Mouse (Mus musculus): Measurements from ENCODE around the gene Dennd2c.
"Not testable (repeated sequence)": the region's sequence is repeated elsewhere in the genome, so short reads cannot be mapped to it uniquely, and the experiment has no call there.

Gene Dennd2c

DNA sequence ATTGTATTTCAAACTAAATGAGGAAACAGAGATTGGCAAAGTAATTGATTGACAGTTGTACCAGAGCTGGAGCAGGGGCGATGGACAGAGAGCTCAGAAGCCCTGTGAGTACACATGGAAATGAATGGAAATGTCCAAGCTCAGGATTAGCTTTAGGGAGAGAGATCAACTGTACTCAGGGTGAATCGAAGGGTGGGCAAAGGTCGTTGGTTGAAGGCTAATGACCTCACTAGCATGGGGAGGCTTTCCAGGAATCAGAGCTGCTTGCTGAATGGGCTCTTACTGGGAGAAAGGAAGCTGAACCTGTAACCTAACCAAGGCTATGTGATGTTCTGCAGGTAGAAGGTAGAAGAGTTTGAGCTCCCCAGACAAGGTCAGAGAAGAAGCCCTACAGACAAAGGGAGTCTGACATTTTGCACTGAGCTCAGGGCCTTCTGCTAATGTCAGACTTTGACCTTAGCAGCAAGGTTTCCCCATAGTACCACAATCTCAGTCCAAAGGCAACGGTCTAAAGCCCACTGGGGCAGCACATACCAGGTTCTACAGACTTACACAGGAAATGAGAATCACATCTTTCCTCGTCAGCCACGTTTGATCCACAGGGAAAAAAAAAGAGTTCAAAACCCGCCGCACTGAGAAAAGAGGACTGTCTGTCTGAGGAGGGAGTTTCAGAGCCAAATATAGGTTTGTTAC is 112.3 kb downstream of the Dennd2c start:
- DNase-seq (ENCODE audit: low spot score) = no peak

DNA sequence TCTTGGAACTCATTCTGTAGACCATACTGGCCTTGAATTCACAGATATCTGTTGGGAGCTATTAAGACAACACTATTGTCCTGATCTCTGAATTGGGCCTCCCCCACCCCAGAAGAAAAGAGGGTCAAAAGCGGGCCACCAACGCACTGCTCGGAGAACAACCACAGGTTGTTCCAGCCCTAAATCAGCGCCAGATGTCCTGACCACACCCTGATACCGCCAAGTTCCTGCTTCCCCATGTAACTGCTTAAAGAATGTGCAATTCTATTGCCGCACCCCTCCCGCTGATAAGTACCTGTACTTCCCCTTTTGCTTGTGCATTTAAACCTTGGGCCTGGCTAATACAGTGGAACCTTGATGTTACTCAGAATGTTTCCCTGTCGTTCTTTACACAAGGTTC is 113.0 kb downstream of the Dennd2c start:
- DNase-seq (ENCODE audit: low spot score) = not testable (repeated sequence)

Data from adipocyte (in vitro differentiated cells).